Mouse (Mus musculus): ENCODE results near the gene Cd47. TPM values are rescaled to one million over a fixed set of nuclear protein-coding genes. Genes with fewer than 3 reads are reported as not detected.

The Cd47 gene
- polyA plus RNA-seq, 1 experiment from 2014 or later: 286 TPM

- H3K27ac ChIP-seq (ENCODE audit: low read length): no peak overlapping the region
- whole genome bisulfite sequencing (ENCODE audit: insufficient replicate concordance): 77% methylated on average over 6 of the region's 6 CpGs
Measured at GRCm38 (mm10) chr16:49836634-49837164, 36.4 kb downstream of the Cd47 start.

GRCm38 (mm10) chr16:49838923-49839322, 38.6 kb downstream of the Cd47 start:
- H3K36me3 ChIP-seq (ENCODE audit: control insufficient read depth, insufficient read depth): no peaks in the 10 kb centered on the region
- 57% methylated on average over 6 of the region's 6 CpGs for WGBS (ENCODE audit: insufficient replicate concordance)
- no peak overlapping the region; the same call in 1 of the 2 replicates for H3K4me3 ChIP-seq (ENCODE audit: low read depth, low read length)
- no peaks in the 10 kb centered on the region for H3K9me3 ChIP-seq (replicated peaks; ENCODE audit: control insufficient read depth, low read length)
- peaks cover 43% of the 10 kb centered on the region for H3K4me1 ChIP-seq (ENCODE audit: control insufficient read depth, low read depth, low read length)
- ATAC-seq (ENCODE audit: low read depth): no peak
- H3K27ac ChIP-seq (ENCODE audit: low read length): peak overlapping the region; percentile 99
- H3K9ac ChIP-seq (ENCODE audit: low read depth, low read length): peak overlapping the region; percentile 70
- peak overlapping the region; percentile 63 for H3K4me2 ChIP-seq (ENCODE audit: low read depth, low read length)
- H3K27me3 ChIP-seq (ENCODE audit: control insufficient read depth, insufficient read depth, low read depth, low read length): no peaks in the 10 kb centered on the region

More at GRCm38 (mm10) chr16:49836634-49837164, 36.4 kb downstream of the Cd47 start:
- Histone ChIP-seq H3K4me2 (ENCODE audit: low read depth, low read length) (no peak overlapping the region), H3K4me1 (ENCODE audit: control insufficient read depth, low read depth, low read length) (peaks cover 39% of the 10 kb centered on the region), H3K9me3 (replicated peaks; ENCODE audit: control insufficient read depth, low read length) (no peaks in the 10 kb centered on the region), H3K36me3 (ENCODE audit: control insufficient read depth, insufficient read depth) (no peaks in the 10 kb centered on the region), H3K27me3 (ENCODE audit: control insufficient read depth, insufficient read depth, low read depth, low read length) (no peaks in the 10 kb centered on the region), H3K9ac (ENCODE audit: low read depth, low read length) (no peak overlapping the region), H3K4me3 (ENCODE audit: low read depth, low read length) (no peak overlapping the region)
- ATAC-seq (ENCODE audit: low read depth): no peak

- peak; percentile 96 for ATAC-seq (ENCODE audit: low read depth)
- Histone ChIP-seq H3K36me3 (ENCODE audit: control insufficient read depth, insufficient read depth) (no peaks in the 10 kb centered on the region), H3K9me3 (replicated peaks; ENCODE audit: control insufficient read depth, low read length) (no peaks in the 10 kb centered on the region), H3K4me2 (ENCODE audit: low read depth, low read length) (peak overlapping the region; percentile 63), H3K4me1 (ENCODE audit: control insufficient read depth, low read depth, low read length) (peaks cover 45% of the 10 kb centered on the region), H3K9ac (ENCODE audit: low read depth, low read length) (peak overlapping the region; percentile 70), H3K27ac (ENCODE audit: low read length) (peak overlapping the region; percentile 99), H3K27me3 (ENCODE audit: control insufficient read depth, insufficient read depth, low read depth, low read length) (no peaks in the 10 kb centered on the region), H3K4me3 (ENCODE audit: low read depth, low read length) (peak overlapping the region; percentile 51)
- 16% methylated on average over 15 of the region's 15 CpGs for WGBS (ENCODE audit: insufficient replicate concordance)
Measured at GRCm38 (mm10) chr16:49839681-49840535, 39.6 kb downstream of the Cd47 start.

DNA sequence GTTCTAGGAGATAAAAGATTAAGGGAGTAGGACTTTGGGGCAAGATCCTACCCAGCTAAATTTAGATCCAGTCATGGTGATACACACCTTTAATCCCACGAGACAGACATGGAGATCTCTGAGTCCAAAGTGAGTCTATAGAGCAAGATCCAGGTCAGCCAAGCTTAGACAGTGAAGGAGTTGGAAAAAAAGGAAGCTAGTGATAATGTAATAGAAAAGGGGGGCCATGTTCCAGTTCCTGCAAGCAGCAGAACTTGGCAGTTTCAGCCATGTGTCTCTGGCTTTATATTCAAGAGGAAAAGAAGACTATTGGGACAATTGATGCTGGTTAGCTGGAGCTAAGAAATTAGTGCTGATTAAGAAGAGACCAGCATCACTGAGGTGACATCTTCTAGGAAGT, 43.4 kb downstream of the Cd47 start:
- Histone ChIP-seq H3K9me3 (replicated peaks; ENCODE audit: control insufficient read depth, low read length) (no peaks in the 10 kb centered on the region), H3K36me3 (ENCODE audit: control insufficient read depth, insufficient read depth) (no peaks in the 10 kb centered on the region), H3K4me2 (ENCODE audit: low read depth, low read length) (no peak overlapping the region), H3K4me1 (ENCODE audit: control insufficient read depth, low read depth, low read length) (peaks cover 45% of the 10 kb centered on the region), H3K9ac (ENCODE audit: low read depth, low read length) (no peak overlapping the region), H3K27ac (ENCODE audit: low read length) (no peak overlapping the region), H3K27me3 (ENCODE audit: control insufficient read depth, insufficient read depth, low read depth, low read length) (no peaks in the 10 kb centered on the region), H3K4me3 (ENCODE audit: low read depth, low read length) (no peak overlapping the region)
- no peak for ATAC-seq (ENCODE audit: low read depth)
- 28% methylated on average over 1 of the region's 1 CpGs for WGBS (ENCODE audit: insufficient replicate concordance)

DNA sequence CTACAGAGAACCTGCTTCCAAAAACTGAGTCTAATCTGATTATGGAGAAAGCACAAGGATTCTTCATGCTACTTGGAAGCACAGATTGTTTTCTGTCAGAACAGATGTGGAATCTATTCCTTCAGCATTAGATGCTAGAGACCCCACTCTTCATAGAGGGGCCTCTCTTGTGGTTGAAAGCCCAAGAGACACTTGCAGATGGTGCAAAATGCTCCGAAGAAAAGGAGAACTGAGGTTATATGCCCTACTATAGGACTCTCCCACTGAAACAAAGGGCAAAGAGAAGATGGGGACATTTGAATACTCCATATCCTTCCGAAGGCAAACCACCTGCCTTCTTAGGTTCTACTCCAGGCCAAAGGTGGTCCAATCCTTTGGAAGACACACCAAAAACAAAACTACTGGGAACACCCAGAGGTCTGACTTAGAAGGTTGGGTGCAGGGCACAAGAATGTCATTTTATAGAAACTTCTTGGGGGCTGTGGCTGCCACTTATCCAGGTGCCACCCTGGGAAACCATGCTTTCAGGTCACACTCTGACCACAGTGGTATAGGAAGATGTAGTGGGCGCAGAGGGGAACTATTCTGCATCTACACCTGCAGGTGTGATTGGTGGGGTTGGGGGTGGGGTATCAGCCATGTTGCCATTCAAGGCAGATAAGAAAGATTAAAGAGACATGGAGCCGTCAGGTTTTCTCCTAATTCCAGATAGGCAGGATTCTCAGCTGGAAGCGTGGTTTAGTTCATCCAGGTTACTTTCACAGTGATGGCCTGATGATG, 47.1 kb downstream of the Cd47 start:
- H3K4me1 ChIP-seq (ENCODE audit: control insufficient read depth, low read depth, low read length): peaks cover 30% of the 10 kb centered on the region
- WGBS (ENCODE audit: insufficient replicate concordance): 41% methylated on average over 5 of the region's 5 CpGs
- ATAC-seq (ENCODE audit: low read depth): no peak

DNA sequence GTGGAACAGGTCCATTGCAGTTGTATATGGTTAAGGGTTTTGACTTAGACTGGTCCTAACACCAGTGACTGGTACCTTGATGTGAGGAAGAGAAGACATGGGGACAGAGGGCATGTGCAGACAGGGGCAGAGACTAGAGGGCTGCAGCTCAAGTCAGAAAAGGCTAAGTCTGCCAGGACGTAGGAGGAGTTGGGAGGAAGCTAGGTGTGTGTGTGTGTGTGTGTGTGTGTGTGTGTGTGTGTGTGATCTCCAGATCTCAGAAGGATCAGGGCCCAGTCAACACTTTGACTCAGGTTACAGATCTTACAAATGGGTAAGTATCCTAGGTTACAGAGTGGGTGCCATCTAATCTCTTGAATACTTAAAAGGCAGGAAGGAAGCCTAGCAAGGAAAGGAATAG, 48.3 kb downstream of the Cd47 start:
- 21% methylated on average over 1 of the region's 1 CpGs for WGBS (ENCODE audit: insufficient replicate concordance)
- Histone ChIP-seq H3K4me2 (ENCODE audit: low read depth, low read length) (no peak overlapping the region), H3K27me3 (ENCODE audit: control insufficient read depth, insufficient read depth, low read depth, low read length) (no peaks in the 10 kb centered on the region), H3K36me3 (ENCODE audit: control insufficient read depth, insufficient read depth) (no peaks in the 10 kb centered on the region), H3K4me3 (ENCODE audit: low read depth, low read length) (no peak overlapping the region), H3K9ac (ENCODE audit: low read depth, low read length) (no peak overlapping the region; the same call in 1 of the 2 replicates), H3K9me3 (replicated peaks; ENCODE audit: control insufficient read depth, low read length) (no peaks in the 10 kb centered on the region), H3K27ac (ENCODE audit: low read length) (no peak overlapping the region), H3K4me1 (ENCODE audit: control insufficient read depth, low read depth, low read length) (peaks cover 38% of the 10 kb centered on the region)
- no peak for ATAC-seq (ENCODE audit: low read depth)

More for the DNA sequence above, 47.1 kb downstream of the Cd47 start:
- H3K27me3 ChIP-seq (ENCODE audit: control insufficient read depth, insufficient read depth, low read depth, low read length): no peaks in the 10 kb centered on the region
- 0 out of 2 replicates have a peak overlapping the region, but pooled peaks have one; percentile 34 for H3K27ac ChIP-seq (ENCODE audit: low read length)
- H3K9me3 ChIP-seq (replicated peaks; ENCODE audit: control insufficient read depth, low read length): no peaks in the 10 kb centered on the region
- H3K4me2 ChIP-seq (ENCODE audit: low read depth, low read length): no peak overlapping the region
- peak overlapping the region; percentile 22 for H3K9ac ChIP-seq (ENCODE audit: low read depth, low read length)
- H3K4me3 ChIP-seq (ENCODE audit: low read depth, low read length): no peak overlapping the region
- no peaks in the 10 kb centered on the region for H3K36me3 ChIP-seq (ENCODE audit: control insufficient read depth, insufficient read depth)

GRCm38 (mm10) chr16:49852940-49853339, 52.6 kb downstream of the Cd47 start:
- Histone ChIP-seq H3K9ac (ENCODE audit: low read depth, low read length) (peak overlapping the region; percentile 100), H3K4me3 (ENCODE audit: low read depth, low read length) (peak overlapping the region; percentile 94; the same call in 1 of the 2 replicates), H3K4me2 (ENCODE audit: low read depth, low read length) (peak overlapping the region; percentile 66), H3K36me3 (ENCODE audit: control insufficient read depth, insufficient read depth) (no peaks in the 10 kb centered on the region), H3K27me3 (ENCODE audit: control insufficient read depth, insufficient read depth, low read depth, low read length) (no peaks in the 10 kb centered on the region), H3K27ac (ENCODE audit: low read length) (peak overlapping the region; percentile 100), H3K9me3 (replicated peaks; ENCODE audit: control insufficient read depth, low read length) (no peaks in the 10 kb centered on the region), H3K4me1 (ENCODE audit: control insufficient read depth, low read depth, low read length) (peaks cover 16% of the 10 kb centered on the region)
- WGBS (ENCODE audit: insufficient replicate concordance): 13% methylated on average over 3 of the region's 3 CpGs
- ATAC-seq (ENCODE audit: low read depth): no peak

DNA sequence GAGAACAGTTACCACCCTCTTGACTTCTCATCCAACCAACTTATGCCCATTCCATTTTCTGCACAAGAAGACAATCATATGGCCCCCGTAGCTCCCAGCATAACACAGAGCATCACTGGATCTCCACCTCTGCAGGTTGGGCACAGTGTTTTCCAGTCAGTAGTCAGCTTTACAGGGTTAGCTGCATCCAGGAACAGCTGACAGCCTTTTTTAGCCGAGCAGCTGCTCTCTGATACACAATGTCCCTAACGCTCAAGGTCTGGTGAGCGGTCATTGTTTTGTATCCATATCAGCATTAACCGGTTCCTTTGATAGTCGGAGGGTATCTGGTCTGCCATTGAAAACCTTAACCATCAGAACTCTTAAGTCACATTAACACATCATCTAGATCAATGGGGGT, 53.3 kb downstream of the Cd47 start:
- no peak for ATAC-seq (ENCODE audit: low read depth)
- peak overlapping the region; percentile 100 for H3K9ac ChIP-seq (ENCODE audit: low read depth, low read length)
- peaks cover 15% of the 10 kb centered on the region for H3K4me1 ChIP-seq (ENCODE audit: control insufficient read depth, low read depth, low read length)
- H3K27me3 ChIP-seq (ENCODE audit: control insufficient read depth, insufficient read depth, low read depth, low read length): no peaks in the 10 kb centered on the region
- H3K27ac ChIP-seq (ENCODE audit: low read length): peak overlapping the region; percentile 100
- no peaks in the 10 kb centered on the region for H3K36me3 ChIP-seq (ENCODE audit: control insufficient read depth, insufficient read depth)
- WGBS (ENCODE audit: insufficient replicate concordance): 69% methylated on average over 6 of the region's 6 CpGs
- peak overlapping the region; percentile 94 for H3K4me3 ChIP-seq (ENCODE audit: low read depth, low read length)
- H3K9me3 ChIP-seq (replicated peaks; ENCODE audit: control insufficient read depth, low read length): no peaks in the 10 kb centered on the region
- peak overlapping the region; percentile 66 for H3K4me2 ChIP-seq (ENCODE audit: low read depth, low read length)
